Mouse (Mus musculus) monocyte, adult 5-6 weeks (primary cell): ENCODE results near the gene Slc6a19. TPM values are rescaled to one million over a fixed set of nuclear protein-coding genes. Genes with fewer than 3 reads are reported as not detected.

ENCODE experiments used
- ATAC-seq: fragments of 153-309, 156-312 bp; replicated peaks from 2 replicates; pipeline ENCODE4 v1.8.0; 2017; ENCODE audit warnings: mild to moderate bottlenecking; ENCODE audit not compliant: low TSS enrichment, insufficient number of reproducible peaks, severe bottlenecking, poor library complexity, low FRiP score
- total RNA-seq: library from RNA; stranded (forward); fragments of 200-1000, 200-491, 200-594 nt; gene quantifications from 3 replicates; pipeline ENCODE4 v1.2.3, GENCODE M21; 2017

Gene Slc6a19
- total RNA-seq, 1 experiment from 2014 or later = 0.19 TPM

DNA sequence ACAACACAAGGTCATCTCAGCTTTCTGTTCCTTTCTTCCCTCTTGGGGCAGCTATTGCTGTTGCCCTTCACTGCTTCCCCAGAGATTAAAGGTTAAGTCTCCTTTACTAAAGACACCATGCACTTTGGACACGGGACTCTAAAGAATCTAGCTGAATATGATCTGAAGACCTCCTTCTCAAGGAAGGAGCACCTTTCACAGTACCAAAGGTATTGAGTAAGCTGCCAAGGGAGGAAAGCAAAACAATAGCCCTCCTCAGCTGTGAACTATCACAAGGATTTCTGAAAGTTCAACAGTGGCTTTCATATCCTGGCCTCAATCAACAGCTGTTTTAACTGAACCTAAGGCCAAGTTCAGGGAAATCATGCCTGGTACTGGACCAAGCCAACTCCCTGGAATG is 20.3 kb downstream of the Slc6a19 start:
- no peak for ATAC-seq

DNA sequence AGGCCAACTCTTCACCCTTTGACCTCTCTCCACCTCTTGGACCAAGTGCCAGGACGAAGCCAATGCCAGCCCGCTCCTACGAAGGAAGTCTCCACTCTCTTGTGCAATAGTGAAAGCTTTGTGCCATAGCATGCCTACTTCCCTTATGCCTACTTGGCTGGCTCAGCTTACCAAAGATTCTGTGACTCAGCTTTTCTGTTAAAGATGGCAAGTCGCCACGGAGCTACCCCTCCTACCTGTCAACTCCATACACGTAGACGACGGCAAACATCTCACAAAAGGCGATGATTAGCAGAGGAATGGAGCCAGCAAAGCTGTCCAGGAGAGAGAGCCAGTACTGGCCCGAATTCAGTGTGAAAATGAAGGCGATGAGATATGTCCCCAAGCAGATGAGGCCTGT is 21.0 kb downstream of the Slc6a19 start:
- 0 out of 2 replicates have a peak, but pooled peaks have one; percentile 51 for ATAC-seq

DNA sequence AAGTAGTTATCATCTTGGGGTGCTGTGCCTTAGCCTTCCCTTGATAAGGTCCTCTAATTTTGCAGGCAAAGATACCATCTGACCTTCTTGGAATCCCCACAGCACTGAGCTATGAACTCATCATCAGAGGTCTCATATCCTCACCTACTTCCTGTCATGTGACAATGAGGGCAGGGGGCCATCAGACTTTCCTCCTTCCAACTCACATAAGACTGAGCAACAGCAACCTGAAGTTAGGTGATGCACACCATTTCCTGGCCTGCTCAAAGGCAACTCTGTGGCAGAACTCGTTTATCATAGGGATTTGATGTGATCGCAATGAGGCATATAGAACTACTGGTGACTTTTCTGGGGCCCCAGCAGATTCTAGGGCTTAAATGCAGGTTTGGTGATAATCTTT is 22.4 kb downstream of the Slc6a19 start:
- no peak for ATAC-seq

DNA sequence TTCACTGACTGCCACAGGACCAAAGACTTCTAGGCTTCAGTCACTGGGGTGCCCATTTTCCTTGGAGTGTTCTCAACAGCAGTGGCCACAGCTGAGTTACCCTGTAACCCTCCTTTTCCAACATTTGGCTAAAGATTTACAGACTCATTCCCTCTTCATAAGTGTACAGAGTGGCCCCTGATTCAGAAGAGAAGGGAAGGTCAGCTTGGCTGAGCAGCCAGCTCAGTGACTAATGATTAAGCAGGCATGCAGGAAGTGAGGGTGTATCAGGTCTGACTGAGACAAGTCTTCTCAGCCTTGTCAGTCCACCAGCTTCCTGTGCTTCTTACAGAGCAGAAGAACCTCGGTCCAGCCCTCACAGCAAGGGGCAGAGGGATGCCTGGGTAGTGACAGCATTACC is 24.3 kb downstream of the Slc6a19 start:
- no peak for ATAC-seq

DNA sequence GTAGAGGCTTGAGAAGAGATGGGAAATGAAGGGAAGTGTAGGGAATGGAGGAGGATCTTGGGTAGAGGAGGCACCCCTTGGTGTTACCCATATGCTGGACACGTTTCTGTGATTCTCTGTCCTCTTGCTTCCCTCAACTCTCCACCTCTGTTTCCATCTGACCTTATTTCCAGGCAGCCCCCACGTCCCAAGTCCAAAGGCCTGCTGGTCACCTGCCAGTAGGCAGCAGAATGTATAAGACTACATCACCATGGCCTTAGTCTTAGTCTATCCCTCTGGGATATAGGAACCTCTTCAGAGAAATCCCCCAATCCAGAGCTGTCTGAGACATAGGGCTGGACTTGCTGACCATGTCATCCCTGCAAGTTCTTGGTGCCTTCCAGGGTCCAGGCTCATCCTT is 25.4 kb downstream of the Slc6a19 start:
- no peak for ATAC-seq

DNA sequence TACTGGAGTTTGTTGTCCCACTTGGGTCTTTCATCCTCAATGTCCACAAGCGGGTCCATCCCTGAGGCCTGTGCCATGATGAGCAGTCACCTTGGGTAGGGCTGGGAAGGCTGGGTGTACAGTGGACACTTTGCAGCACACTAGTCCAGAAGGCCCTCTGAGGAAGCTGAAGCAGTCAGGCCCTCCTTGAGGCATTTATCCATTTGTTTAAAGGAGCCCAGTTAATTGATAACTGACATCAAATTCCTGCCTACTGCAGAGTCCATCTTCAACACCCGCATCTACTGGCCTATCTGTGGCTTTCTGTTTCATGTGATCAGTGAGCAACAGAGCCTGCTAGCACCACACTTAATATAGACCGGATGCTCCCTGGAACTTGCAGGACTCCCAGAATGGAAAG is 26.8 kb downstream of the Slc6a19 start, which contains the start of gene Slc6a18:
Gene Slc6a18, minus strand, starts transcription at position 171 of the 400 bp plus-strand sequence.
- no peak for ATAC-seq

DNA sequence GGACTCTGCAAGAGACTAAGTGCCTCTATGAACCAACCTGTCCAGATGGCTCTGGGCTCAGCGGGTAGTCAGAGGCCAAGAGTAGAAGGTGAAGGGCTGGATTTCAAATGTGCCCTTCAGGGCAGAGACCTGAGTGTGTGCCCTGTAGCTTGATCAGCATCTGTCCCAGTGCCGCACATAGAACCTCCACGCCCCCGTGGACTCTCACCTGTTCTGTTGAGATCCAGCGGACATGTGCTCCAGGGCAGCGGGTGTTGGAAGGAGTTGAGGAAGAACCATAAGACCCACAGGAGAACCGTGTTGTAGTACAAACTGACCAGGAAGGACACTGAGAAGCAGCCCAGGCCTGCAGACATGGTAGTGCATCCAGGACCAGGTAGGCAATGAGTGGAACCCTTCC is 29.5 kb downstream of the Slc6a19 start:
- ATAC-seq = no peak

DNA sequence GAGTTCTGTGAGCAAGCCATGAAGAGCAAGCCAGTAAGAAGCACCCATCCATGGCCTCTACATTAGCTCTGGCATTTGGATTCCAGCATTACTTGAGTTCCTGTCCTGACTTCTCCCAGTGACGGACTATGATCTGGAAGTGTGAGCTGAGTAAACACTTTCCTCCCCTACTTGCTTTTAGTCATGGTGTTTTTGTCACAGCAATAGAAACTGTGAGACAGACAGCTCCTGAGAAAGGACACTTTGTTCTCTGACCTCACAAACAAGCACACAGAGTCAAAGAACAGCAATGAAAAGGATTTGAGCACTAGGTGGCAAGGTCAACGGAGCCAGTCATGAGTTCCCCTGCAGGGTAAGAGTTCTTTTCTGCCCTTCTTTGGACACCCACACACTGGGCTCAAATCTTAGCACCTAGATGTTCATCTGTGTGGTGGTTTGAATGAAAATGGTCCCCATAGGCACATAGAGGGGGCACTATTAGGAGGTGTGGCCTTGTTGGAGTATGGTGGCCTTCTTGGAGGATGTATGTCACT is 44.4 kb downstream of the Slc6a19 start:
- no peak for ATAC-seq

DNA sequence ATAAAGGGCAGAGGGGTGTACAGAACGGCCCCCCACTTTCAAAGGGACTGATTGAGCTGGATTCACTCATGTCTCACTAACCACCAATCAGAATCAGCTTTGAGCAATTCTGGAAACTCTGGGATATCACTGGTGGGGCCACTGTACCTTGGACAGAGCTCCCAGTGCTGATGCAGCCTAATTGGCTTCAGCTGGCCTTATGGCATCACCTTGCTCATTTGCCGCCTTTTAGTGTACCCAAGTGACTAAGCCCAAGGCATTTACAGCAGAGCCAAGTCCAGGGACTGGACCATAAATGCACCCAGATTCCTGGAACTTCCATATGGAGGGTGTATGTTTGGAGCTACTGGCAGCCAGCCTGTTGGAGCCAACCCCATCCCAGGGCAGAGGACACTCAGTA is 45.7 kb downstream of the Slc6a19 start:
- no peak for ATAC-seq

DNA sequence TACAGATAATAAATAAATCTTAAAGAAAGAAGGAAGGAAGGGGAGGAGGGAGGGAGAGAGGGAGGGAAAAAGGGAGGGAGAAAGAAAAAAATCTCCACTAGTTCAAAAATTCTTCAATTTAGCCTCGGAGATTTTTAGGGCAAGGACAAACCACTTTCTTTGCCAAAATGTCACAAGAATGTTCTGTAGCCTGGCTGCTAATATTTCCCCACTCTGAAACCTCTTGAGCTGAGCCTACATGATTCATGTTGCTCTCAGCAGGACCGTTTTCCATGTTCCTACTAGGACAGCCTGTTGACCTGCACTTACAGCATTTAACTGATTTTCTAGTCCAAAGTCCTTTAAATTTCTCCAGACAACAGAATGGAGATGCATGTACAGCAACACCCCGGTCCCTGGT is 49.7 kb downstream of the Slc6a19 start:
- no peak for ATAC-seq

DNA sequence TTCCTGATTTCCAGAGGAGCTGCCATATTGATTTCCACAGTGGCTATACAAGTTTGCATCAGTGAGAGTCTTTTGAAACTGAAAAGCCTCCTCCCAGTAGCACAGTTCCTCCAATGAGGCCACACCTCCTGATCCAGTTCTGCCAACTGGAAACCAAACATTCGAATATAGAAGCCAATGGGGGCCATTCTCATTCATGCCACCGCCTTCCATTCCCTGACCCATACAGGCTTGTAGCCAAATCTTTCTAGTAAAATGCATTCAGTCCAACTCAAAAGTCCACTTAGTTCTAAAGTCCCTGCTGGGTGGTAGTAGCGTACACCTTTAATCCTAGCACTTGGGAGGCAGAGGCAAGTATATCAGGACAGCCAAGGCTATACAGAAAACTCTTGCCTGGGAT is 51.4 kb downstream of the Slc6a19 start:
- no peak for ATAC-seq

DNA sequence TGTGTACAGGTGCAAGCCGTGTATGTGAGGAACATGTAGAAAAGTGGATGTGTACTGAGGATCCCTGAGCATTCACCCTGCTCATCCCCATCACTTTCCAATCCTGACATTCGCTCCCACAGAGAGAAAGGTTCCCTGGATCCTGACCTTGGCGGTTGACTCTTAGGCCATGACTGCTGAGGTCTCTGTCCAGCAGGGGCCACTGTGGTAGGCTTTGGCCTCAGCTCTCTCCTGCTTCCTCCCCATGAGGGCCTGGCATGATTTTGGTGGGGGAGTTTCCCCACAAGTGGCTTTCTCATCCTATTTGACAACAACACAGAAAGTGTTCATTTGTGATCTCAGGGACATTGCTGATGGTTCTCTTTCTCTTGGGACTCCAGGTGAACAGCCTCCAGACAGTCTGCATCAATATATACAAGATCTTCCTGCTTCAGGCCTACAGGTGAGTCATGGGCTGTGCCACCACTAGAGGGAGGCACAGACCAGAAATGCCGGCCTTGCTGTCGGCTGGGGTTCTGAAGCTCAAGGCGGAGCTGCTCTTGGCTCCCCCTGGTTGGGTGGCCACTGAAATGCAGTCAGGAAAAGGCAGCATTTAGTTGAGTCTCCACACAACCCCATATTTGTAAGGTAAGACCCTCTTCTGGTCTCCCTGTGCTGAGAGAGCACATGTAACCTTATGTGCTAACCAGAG is 58.1 kb downstream of the Slc6a19 start:
- ATAC-seq = no peak

DNA sequence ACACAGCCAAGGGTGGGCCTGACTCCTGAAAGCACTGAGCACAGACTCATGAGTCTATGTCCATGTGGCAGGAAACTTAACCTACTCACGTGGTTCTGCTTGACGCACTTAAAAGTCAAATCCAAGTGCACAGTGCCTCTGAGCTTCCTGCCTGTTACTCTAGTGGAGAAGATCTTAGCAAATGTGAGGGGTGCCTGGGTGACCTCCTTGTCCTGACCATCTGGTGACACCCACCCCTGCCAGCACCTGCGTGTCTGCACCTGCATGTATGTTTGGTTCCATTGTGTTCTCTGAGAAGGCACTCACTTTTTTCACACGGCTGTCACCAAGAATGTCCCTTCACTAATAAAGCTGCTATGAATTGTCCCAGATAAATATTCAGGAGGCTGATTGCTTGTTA is 63.4 kb downstream of the Slc6a19 start:
- ATAC-seq = no peak

DNA sequence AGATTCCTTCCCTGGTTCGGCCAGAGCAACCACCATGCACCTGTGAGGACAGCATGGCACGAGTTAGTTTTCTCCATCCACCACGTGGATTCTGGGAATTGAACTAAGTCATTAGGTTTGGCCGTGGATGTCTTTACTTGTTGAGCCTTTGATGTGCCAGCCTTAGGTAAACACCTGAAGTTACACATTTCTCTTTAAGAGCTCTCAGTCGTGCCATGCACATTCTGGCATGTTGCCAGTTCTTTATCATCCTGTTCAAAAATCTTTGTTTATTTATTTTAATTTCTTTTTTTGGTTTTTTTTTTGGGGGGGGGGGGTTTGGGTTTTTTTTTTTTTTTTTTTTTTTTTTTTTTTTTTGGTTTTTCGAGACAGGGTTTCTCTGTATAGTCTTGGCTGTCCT is 66.8 kb downstream of the Slc6a19 start:
- no peak for ATAC-seq

DNA sequence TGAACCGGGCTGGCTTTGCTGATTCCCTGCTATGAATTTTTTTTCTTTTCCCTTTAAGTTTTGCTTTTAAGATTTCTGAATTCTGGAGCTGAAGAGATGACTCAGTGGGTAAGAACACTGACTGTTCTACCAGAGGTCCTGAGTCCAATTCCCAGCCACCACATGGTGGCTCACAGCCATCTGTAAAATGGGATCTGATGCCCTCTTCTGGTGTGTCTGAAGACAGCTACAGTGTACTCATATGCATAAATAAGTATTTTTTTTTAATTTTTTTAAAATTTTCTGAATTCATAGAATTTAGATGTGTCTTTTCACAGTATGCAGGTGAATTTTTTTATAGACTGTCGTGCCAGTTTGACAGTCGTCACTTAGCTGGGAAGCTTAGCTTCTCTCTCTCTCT is 72.8 kb downstream of the Slc6a19 start:
- no peak for ATAC-seq

Other genes starting within 250 kb of the Slc6a19 start
- 10.6 to 13.3 TPM (median 12.6 TPM) in 3 replicates for gene Lpcat1, start 237.7 kb downstream of the Slc6a19 start, total RNA-seq
- gene Slc6a3, start 168.1 kb downstream of the Slc6a19 start, total RNA-seq = not detected in 3 replicates
- gene Clptm1l, start 100.9 kb downstream of the Slc6a19 start, total RNA-seq = 89.5 to 116 TPM (median 100 TPM) in 3 replicates
- 0.10 to 4.3 TPM (median 0.49 TPM) in 3 replicates for gene Tert, start 78.0 kb downstream of the Slc6a19 start, total RNA-seq
- gene Slc6a18, start 26.8 kb downstream of the Slc6a19 start, total RNA-seq = not detected in 3 replicates
- 13.8 to 45.3 TPM (median 22.3 TPM) in 3 replicates for gene Slc12a7, start 28.2 kb upstream of the Slc6a19 start, total RNA-seq
- gene Nkd2, start 142.8 kb upstream of the Slc6a19 start, total RNA-seq = not detected in 3 replicates
- 1.4 to 3.0 TPM (median 2.7 TPM) in 3 replicates for gene Trip13, start 232.9 kb upstream of the Slc6a19 start, total RNA-seq
- 129 to 150 TPM (median 134 TPM) in 3 replicates for gene Brd9, start 232.9 kb upstream of the Slc6a19 start, total RNA-seq